Mouse (Mus musculus) stomach, postnatal 0 days (tissue): ENCODE measurements at regions not wholly inside any gene's neighbourhood (a gene's known extent, or its start where the extent isn't known, plus 50 kb on each side); places are given as distances from the start of the nearest gene placed in this dataset.

Experiments used
- CTCF ChIP-seq: IDR thresholded peaks from 2 replicates; pipeline ENCODE4 v1.5.1; 2016; ENCODE audit warnings: antibody characterized with exemption, low read depth, mild to moderate bottlenecking, moderate library complexity
- EP300 ChIP-seq: optimal IDR thresholded peaks from 2 replicates; pipeline ENCODE3; 2016; ENCODE audit warnings: antibody characterized with exemption

DNA sequence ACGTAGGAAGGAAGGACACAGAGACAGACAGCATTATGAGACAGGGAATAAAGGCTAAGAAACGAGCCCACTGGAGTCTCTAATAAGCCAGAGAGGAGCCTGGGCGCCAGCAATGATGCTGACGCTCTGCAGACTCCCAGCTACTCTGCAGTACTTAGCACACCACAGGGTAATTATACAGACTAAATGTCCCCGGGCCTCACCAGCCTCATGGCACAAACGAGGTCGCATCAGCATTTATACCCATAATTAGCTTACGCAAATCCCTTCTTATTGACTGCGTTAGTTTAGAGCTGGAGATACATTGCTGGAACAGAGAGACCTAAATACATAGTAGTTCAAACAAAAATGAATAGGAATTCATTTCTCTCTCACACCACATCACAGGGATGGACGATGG, 121.3 kb downstream of the Usp31 start:
- no peak for TF ChIP-seq CTCF
- TF ChIP-seq EP300: no peak
